Mouse (Mus musculus) intestine, embryonic 16.5 days (tissue): ENCODE results near the gene Ddx24. TPM values are rescaled to one million over a fixed set of nuclear protein-coding genes. Genes with fewer than 3 reads are reported as not detected.

Experiments
- ATAC-seq: fragments of 200-750 bp; cut with Nextera tagmentation; 2 replicates; pipeline ENCODE4 v1.8.0; 2017; ENCODE audit warnings: moderate TSS enrichment, moderate library complexity
- H3K27ac ChIP-seq: fragments of 300-500 bp; sonication (generic); 2 replicates; pipeline ENCODE4 v1.5.1; 2014; ENCODE audit warnings: mild to moderate bottlenecking, low read length
- H3K27me3 ChIP-seq: fragments of 300-500 bp; sonication (generic); replicated peaks from 2 replicates; pipeline ENCODE4 v1.6.1; 2014; ENCODE audit warnings: low read length, control low read depth, mixed read lengths; ENCODE audit not compliant: control insufficient read depth, insufficient read depth
- H3K36me3 ChIP-seq: fragments of 300-500 bp; sonication (generic); 2 replicates; pipeline ENCODE4 v1.6.1; 2014; ENCODE audit warnings: low read length, control low read depth; ENCODE audit not compliant: control insufficient read depth, insufficient read depth
- H3K4me1 ChIP-seq: fragments of 300-500 bp; sonication (generic); 2 replicates; pipeline ENCODE4 v1.6.1; 2014; ENCODE audit warnings: low read length, control low read depth, mixed read lengths; ENCODE audit not compliant: control insufficient read depth, insufficient read depth
- H3K4me2 ChIP-seq: fragments of 300-500 bp; sonication (generic); 2 replicates; pipeline ENCODE4 v1.6.1; 2014; ENCODE audit warnings: low read depth, low read length, control low read depth
- H3K4me3 ChIP-seq: fragments of 300-500 bp; sonication (generic); 2 replicates; pipeline ENCODE4 v1.5.1; 2014; ENCODE audit warnings: mild to moderate bottlenecking, low read length
- H3K9ac ChIP-seq: fragments of 300-500 bp; sonication (generic); 2 replicates; pipeline ENCODE4 v1.6.1; 2014; ENCODE audit warnings: low read depth, low read length
- H3K9me3 ChIP-seq: fragments of 300-500 bp; sonication (generic); 2 replicates; pipeline ENCODE4 v1.6.1; 2016; ENCODE audit warnings: low read length, control low read depth; ENCODE audit not compliant: control insufficient read depth
- WGBS: fragments of 180-500 bp; shearing (Covaris S2); extraction: QIAGEN DNeasy Blood & Tissue Kit; methylation state at CpG from one replicate; pipeline ENCODE4 v1.1.7; 2014; 5-methylcytosine and 5-hydroxymethylcytosine counted together
- polyA plus RNA-seq: library from polyadenylated mRNA; unstranded; fragments of >200 nt; fragmentation: Nextera tagmentation; extraction: Ambion mirVana; gene quantifications from 2 replicates; pipeline ENCODE4 v1.2.1, GENCODE M21; 2015

Gene Ddx24
- polyA plus RNA-seq, 1 experiment from 2014 or later: 85.0 TPM

- ATAC-seq: no peak
- H3K4me2 ChIP-seq: no peak overlapping the region
- 72% methylated on average over 8 of the region's 8 CpGs for WGBS
These were observed 64.8 kb downstream of the Ddx24 start for GRCm38 (mm10) chr12:103360812-103361211.

DNA sequence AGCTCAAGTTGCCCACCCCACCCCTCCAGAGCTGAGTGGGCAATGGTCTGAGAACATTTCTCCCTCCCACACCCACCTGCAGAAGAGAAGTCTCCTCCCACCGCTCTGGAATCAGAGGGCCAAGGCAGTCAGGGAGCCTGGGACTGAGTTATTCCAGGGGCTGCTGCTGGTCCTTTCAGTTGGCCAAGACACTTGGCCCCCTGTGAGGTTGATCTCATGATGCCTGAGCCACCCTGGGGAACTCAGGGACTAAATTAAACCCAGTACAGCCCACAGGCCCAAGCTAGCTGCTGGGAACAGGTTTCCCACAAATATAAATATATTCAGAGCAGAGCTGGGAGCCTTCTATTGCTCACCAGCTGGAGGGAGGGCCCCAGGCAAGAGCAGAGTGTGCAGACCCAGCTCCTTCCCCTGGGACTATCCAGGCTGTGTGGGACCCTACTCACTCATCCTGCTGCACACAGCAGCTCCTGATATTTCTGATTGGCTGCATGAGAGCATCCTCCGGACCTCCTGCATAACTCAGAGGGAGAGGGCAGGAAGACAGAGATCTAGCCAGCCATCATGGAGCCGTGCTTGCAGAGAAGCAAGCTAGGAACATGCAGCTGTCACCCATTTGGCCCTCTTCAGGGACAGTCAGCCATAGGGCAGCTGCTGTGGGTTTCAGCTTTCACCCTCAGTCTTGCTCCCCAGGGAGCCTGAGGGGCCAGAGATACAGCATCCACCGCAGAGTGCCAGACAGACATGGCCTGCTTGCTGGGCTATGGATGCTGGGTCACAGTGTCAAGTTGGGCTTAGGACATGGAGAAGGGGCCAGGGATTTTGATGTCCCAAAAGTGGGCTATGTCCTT is 66.5 kb downstream of the Ddx24 start:
- 48% methylated on average over 4 of the region's 4 CpGs for WGBS
- H3K9me3 ChIP-seq: no peaks in the 10 kb centered on the region
- H3K36me3 ChIP-seq: no peaks in the 10 kb centered on the region
- H3K4me1 ChIP-seq: no peaks in the 10 kb centered on the region
- no peak overlapping the region for H3K4me2 ChIP-seq
- H3K27me3 ChIP-seq: 0 out of 2 replicates have a peak, but pooled peaks cover 2% of the 10 kb centered on the region
- ATAC-seq: no peak
- no peak overlapping the region for H3K27ac ChIP-seq
- 0 out of 2 replicates have a peak overlapping the region, but pooled peaks have one; percentile 12 for H3K9ac ChIP-seq
- no peak overlapping the region for H3K4me3 ChIP-seq

More at GRCm38 (mm10) chr12:103360812-103361211, 64.8 kb downstream of the Ddx24 start:
- H3K4me3 ChIP-seq: no peak overlapping the region
- 0 out of 2 replicates have a peak, but pooled peaks cover 2% of the 10 kb centered on the region for H3K27me3 ChIP-seq
- no peaks in the 10 kb centered on the region for H3K36me3 ChIP-seq
- no peak overlapping the region for H3K9ac ChIP-seq
- no peaks in the 10 kb centered on the region for H3K9me3 ChIP-seq
- H3K4me1 ChIP-seq: no peaks in the 10 kb centered on the region
- H3K27ac ChIP-seq: no peak overlapping the region

GRCm38 (mm10) chr12:103358216-103358615 is 67.4 kb downstream of the Ddx24 start:
- H3K27me3 ChIP-seq: no peaks in the 10 kb centered on the region
- no peaks in the 10 kb centered on the region for H3K36me3 ChIP-seq
- no peak for ATAC-seq
- WGBS: 80% methylated on average over 8 of the region's 8 CpGs
- no peak overlapping the region for H3K4me3 ChIP-seq
- no peak overlapping the region for H3K27ac ChIP-seq
- H3K4me1 ChIP-seq: no peaks in the 10 kb centered on the region
- no peaks in the 10 kb centered on the region for H3K9me3 ChIP-seq
- no peak overlapping the region for H3K9ac ChIP-seq
- no peak overlapping the region for H3K4me2 ChIP-seq

Other genes starting within 250 kb of the Ddx24 start
- gene Prima1, start 183.7 kb downstream of the Ddx24 start, polyA plus RNA-seq: 0.65 and 0.76 TPM in 2 replicates
- gene Fam181a, start 114.9 kb downstream of the Ddx24 start, polyA plus RNA-seq: not detected in 2 replicates
- 22.5 and 23.6 TPM in 2 replicates for gene Asb2, start 69.8 kb downstream of the Ddx24 start, polyA plus RNA-seq
- 5.5 and 5.6 TPM in 2 replicates for gene Otub2, start 37.1 kb downstream of the Ddx24 start, polyA plus RNA-seq
- gene 9330161L09Rik, start 18.0 kb downstream of the Ddx24 start, polyA plus RNA-seq: 0.13 TPM in 1 of 2 replicates, not detected in the other
- 40.8 and 45.4 TPM in 2 replicates for gene Ifi27, start 8.4 kb upstream of the Ddx24 start, polyA plus RNA-seq
- 15.4 and 16.7 TPM in 2 replicates for gene Ifi27l2a, start 17.9 kb upstream of the Ddx24 start, polyA plus RNA-seq
- 66.6 and 78.2 TPM in 2 replicates for gene Ifi27l2b, start 31.4 kb upstream of the Ddx24 start, polyA plus RNA-seq
- 0.76 TPM in 2 replicates for gene Ppp4r4, start 106.5 kb upstream of the Ddx24 start, polyA plus RNA-seq
- gene Serpina10, start 205.6 kb upstream of the Ddx24 start, polyA plus RNA-seq: 1.3 and 1.9 TPM in 2 replicates
- gene Serpina6, start 231.4 kb upstream of the Ddx24 start, polyA plus RNA-seq: 53.8 and 90.3 TPM in 2 replicates